Mouse (Mus musculus) G1E-ER4 (cell line): ENCODE measurements around the gene Phf20. TPM values are rescaled to one million over a fixed set of nuclear protein-coding genes. Genes with fewer than 3 reads are reported as not detected.

Experiments
- GATA1 ChIP-seq: IDR thresholded peaks from one replicate; pipeline ENCODE4 v1.8.0; 2012; ENCODE audit warnings: low read length, inconsistent platforms
- polyA plus RNA-seq: library from polyadenylated mRNA; stranded (reverse); fragments of >175 nt; gene quantifications from 2 replicates; pipeline ENCODE4 v1.2.3, GENCODE M21; 2012

Phf20 gene
- polyA plus RNA-seq, result 42.1 and 44.6 TPM in 2 replicates

GRCm38 (mm10) chr2:156196302-156197128, at the start of gene Phf20:
Gene Phf20 (plus strand): TSS chr2:156196466.
- TF ChIP-seq GATA1, result no peak

GRCm38 (mm10) chr2:156147316-156147915, 48.9 kb upstream of the Phf20 start:
- TF ChIP-seq GATA1, result no peak

- no peak for TF ChIP-seq GATA1
Measured at GRCm38 (mm10) chr2:156151538-156151937, 44.7 kb upstream of the Phf20 start.

GRCm38 (mm10) chr2:156165478-156165877, 30.8 kb upstream of the Phf20 start:
- no peak for TF ChIP-seq GATA1

GRCm38 (mm10) chr2:156166557-156166956, 29.7 kb upstream of the Phf20 start:
- no peak for TF ChIP-seq GATA1

GRCm38 (mm10) chr2:156177079-156177478, 19.2 kb upstream of the Phf20 start:
- TF ChIP-seq GATA1, result no peak

- no peak for TF ChIP-seq GATA1
Measured at GRCm38 (mm10) chr2:156177651-156178050, 18.6 kb upstream of the Phf20 start.

GRCm38 (mm10) chr2:156179046-156179795, 17.0 kb upstream of the Phf20 start:
- TF ChIP-seq GATA1, result no peak

GRCm38 (mm10) chr2:156179796-156180093, 16.5 kb upstream of the Phf20 start:
- TF ChIP-seq GATA1, result no peak

GRCm38 (mm10) chr2:156180094-156180821, 16.0 kb upstream of the Phf20 start, which contains the start of gene Rbm39:
Gene Rbm39 (minus strand): TSS chr2:156180238.
- TF ChIP-seq GATA1, result no peak

GRCm38 (mm10) chr2:156180824-156181590, 15.3 kb upstream of the Phf20 start:
- no peak for TF ChIP-seq GATA1

- no peak for TF ChIP-seq GATA1
Measured at GRCm38 (mm10) chr2:156181592-156181991, 14.7 kb upstream of the Phf20 start.

GRCm38 (mm10) chr2:156190004-156190896, 6.0 kb upstream of the Phf20 start:
- no peak for TF ChIP-seq GATA1

- no peak for TF ChIP-seq GATA1
Measured at GRCm38 (mm10) chr2:156191540-156191939, 4.7 kb upstream of the Phf20 start.

GRCm38 (mm10) chr2:156192068-156192467, 4.2 kb upstream of the Phf20 start:
- TF ChIP-seq GATA1, result no peak
